Mouse (Mus musculus) B cell, adult 2 months (primary cell): ENCODE measurements around the gene Smim24.

ENCODE experiments used
- DNase-seq, 2 experiments: peaks; one replicate each; pipeline ENCODE4 v3.0.0; 2022

Smim24 gene

GRCm38 (mm10) chr10:81392781-81393185, at the start of gene Smim24:
Smim24 (plus strand) TSS chr10:81393051.
- no peak for DNase-seq

- DNase-seq, result peak; percentile 55 to 59
Measured at GRCm38 (mm10) chr10:81344421-81345161, 48.3 kb upstream of the Smim24 start.

GRCm38 (mm10) chr10:81345162-81345534, 47.7 kb upstream of the Smim24 start:
- DNase-seq, result no peak

- peak; percentile 73 to 74 for DNase-seq
Measured at GRCm38 (mm10) chr10:81346453-81347067, 46.3 kb upstream of the Smim24 start.

- peak; percentile 30 to 35 for DNase-seq
Measured at GRCm38 (mm10) chr10:81349146-81349545, 43.7 kb upstream of the Smim24 start.

- peak in 1 of 2 experiments; percentile 26 for DNase-seq
Measured at GRCm38 (mm10) chr10:81349961-81350350, 42.9 kb upstream of the Smim24 start.

- DNase-seq, result peak; percentile 97 to 98
Measured at GRCm38 (mm10) chr10:81350351-81351063, 42.3 kb upstream of the Smim24 start, which contains the start of gene Hmg20b. Hmg20b (minus strand) TSS chr10:81350480.

GRCm38 (mm10) chr10:81351678-81352291, 41.1 kb upstream of the Smim24 start:
- peak; percentile 36 to 47 for DNase-seq

- DNase-seq, result no peak
Measured at GRCm38 (mm10) chr10:81354738-81355477, 37.9 kb upstream of the Smim24 start.

- no peak for DNase-seq
Measured at GRCm38 (mm10) chr10:81355533-81355932, 37.3 kb upstream of the Smim24 start.

- peak; percentile 73 to 79 for DNase-seq
Measured at GRCm38 (mm10) chr10:81356352-81356990, 36.4 kb upstream of the Smim24 start.

- peak; percentile 85 to 87 for DNase-seq
Measured at GRCm38 (mm10) chr10:81356991-81357844, 35.6 kb upstream of the Smim24 start, which contains the start of gene Mfsd12. Mfsd12 (plus strand) TSS chr10:81357491.

GRCm38 (mm10) chr10:81358209-81358608, 34.6 kb upstream of the Smim24 start:
- no peak for DNase-seq

- no peak for DNase-seq
Measured at GRCm38 (mm10) chr10:81358841-81359240, 34.0 kb upstream of the Smim24 start.

- no peak for DNase-seq
Measured at GRCm38 (mm10) chr10:81360721-81361120, 32.1 kb upstream of the Smim24 start.

GRCm38 (mm10) chr10:81362336-81362949, 30.4 kb upstream of the Smim24 start:
- no peak for DNase-seq

- DNase-seq, result no peak
Measured at GRCm38 (mm10) chr10:81363436-81364346, 29.2 kb upstream of the Smim24 start.

GRCm38 (mm10) chr10:81364666-81365065, 28.2 kb upstream of the Smim24 start:
- DNase-seq, result no peak

GRCm38 (mm10) chr10:81365073-81365472, 27.8 kb upstream of the Smim24 start:
- no peak for DNase-seq
